Mouse (Mus musculus) cerebellum, adult 18-20 months (tissue): ENCODE results near the gene Dnaic1.

Source experiments
- DNase-seq, 2 experiments: peaks; one replicate each; pipeline ENCODE4 v3.0.0; 2021

Dnaic1 gene

GRCm38 (mm10) chr4:41573492-41573891 lies 3.9 kb downstream of the Dnaic1 start:
- no peak for DNase-seq

DNA sequence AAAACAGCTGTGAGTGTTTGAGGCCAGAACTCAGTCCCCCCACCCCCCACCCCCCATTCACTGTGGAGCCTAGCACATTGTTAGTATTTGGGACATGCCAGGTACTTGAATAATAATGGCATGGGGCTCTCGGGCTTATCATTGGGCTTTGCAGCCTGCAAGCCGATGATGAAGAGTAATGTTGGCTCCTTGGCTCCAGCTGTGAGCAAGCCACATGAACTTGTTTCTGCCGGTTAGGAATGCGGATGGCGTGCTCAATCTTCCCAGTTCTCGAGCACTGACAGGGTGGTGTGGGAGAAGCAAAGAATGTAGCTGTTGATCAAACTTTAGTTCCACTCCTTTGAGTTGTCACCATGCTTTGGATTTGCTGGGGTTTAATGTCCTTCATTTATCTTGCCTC lies 6.3 kb downstream of the Dnaic1 start:
- DNase-seq = no peak

DNA sequence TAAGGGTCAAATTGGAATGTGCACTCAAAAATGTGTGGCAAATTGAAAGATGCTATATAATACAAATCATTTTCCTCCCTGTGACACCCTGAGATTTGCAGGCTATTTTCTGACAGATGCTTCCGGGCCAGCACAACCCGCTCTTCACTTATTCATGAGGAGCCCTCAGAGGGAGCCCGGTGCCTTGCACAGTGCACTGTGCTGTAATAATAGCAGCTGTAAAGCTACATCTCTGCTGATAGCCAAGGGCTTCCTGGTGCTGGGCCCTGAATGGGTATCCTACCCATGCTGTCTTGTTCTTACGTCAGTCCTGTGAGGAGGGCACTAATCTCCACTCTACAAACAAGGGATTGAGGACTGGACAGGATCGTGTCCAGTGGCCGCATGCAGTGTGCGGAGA lies 13.8 kb downstream of the Dnaic1 start:
- no peak for DNase-seq

- no peak for DNase-seq
These were observed 33.2 kb downstream of the Dnaic1 start for GRCm38 (mm10) chr4:41602818-41603217.

GRCm38 (mm10) chr4:41604476-41605396 lies 35.2 kb downstream of the Dnaic1 start:
- DNase-seq = peak; percentile 82 to 88

GRCm38 (mm10) chr4:41606784-41607183 lies 37.2 kb downstream of the Dnaic1 start:
- no peak for DNase-seq

- DNase-seq = no peak
These were observed 40.4 kb downstream of the Dnaic1 start for GRCm38 (mm10) chr4:41609681-41610593.

DNA sequence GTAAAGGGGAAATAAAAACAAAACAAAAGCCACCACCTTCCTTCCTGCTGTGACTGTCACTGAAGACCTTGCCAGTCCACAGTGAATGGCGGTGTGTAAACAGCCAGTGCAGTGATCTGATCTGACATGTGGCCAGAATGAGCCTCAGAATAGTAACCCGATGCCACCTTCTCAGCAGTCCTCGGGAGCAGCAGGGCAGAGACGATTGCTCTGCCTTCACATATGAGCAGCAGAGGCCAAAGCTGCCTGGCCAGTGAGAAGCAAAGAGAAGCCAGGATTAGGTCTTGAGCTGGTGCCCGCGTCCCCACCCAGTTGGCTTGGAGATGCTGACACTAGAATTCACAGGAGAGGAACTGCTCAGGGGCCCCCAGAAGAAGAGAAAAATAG lies 41.0 kb downstream of the Dnaic1 start:
- no peak for DNase-seq

DNA sequence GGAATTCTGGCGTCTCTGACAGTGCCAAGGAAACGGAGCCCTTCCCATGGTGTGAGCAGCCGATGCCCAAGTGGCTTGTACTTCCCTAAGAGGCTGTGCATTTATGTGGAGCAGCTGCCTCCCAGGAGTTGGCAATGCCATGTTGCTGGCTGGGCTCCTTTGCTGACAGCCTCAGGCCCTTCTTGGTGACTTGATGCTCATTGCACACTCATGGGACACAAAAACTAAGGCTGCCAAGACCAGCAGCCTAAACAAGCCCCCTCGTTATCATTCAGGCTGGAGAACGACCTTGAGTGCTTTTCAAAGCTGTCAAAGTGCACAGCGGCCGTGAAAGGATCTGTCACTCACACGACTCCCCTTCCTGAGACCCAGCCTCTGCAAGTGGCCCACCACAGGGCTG lies 42.6 kb downstream of the Dnaic1 start:
- no peak for DNase-seq

GRCm38 (mm10) chr4:41614156-41614555 lies 44.6 kb downstream of the Dnaic1 start:
- DNase-seq = peak; percentile 87 to 91

- peak; percentile 45 to 60 for DNase-seq
These were observed 46.4 kb downstream of the Dnaic1 start for GRCm38 (mm10) chr4:41615661-41616599.

GRCm38 (mm10) chr4:41618916-41619746 lies 49.6 kb downstream of the Dnaic1 start:
- peak; percentile 83 to 91 for DNase-seq

GRCm38 (mm10) chr4:41622071-41622470 lies 52.5 kb downstream of the Dnaic1 start:
- no peak for DNase-seq

- no peak for DNase-seq
These were observed 58.8 kb downstream of the Dnaic1 start for GRCm38 (mm10) chr4:41628202-41628927.

DNA sequence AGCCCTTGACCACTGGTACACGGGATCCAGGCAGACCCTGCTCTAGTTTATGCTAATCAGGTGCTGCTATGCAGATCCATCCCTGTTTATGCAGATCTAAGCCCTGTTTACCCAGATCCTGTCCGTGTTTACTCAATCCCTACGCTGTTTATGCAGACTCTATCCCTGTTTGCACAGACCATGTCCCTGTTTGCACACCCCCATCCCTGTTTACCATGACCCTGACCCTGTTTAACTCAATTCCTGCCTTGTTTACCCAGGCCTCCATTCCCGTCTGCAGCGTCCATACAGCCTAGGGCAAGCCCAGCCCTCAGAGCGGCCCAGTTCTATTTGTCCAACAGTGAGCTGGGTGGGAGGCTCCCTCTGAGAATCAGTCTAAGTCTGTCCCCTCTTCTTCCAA lies 60.6 kb downstream of the Dnaic1 start:
- DNase-seq = no peak

DNA sequence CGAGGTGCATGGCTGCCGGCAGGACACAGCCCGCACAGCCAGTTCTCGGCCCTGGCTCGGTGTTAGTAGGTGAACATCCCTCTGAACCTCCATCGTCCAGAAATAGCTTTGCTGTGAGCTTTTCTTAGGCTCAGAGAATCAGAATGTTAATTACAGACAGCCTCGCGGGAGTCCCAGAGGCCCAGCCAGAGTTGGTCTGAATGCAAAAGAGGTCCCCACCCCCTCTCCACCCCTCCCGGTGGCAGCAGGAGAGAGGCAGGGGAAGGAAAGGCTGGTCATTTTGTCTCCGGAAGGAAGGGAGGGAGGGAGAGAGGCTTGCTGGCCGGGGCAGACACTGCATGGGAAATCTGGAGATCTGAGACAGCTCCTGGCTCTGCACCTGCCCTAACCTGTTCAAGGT lies 61.8 kb downstream of the Dnaic1 start:
- peak in 1 of 2 experiments; percentile 71 for DNase-seq

DNA sequence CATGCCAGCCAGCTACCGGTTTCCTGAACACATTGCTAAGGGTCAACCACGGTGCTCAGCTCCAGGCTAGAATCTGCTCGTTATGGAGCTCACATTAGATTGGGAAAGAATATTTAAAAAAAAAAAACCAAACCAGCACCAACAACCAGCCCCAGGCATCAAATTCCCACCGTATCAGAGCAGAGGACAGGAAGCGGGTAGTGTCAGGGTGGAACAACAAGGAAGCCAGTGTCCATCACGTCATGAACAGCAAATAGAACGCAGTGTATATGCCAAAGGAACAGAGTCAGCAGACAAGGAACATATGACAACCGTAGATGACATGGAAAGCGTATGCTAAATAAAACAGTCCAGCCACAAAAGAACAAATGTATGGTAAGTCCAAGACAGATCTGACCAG lies 63.4 kb downstream of the Dnaic1 start:
- DNase-seq = no peak

GRCm38 (mm10) chr4:41634631-41635030 lies 65.1 kb downstream of the Dnaic1 start:
- DNase-seq = no peak

- DNase-seq = no peak
These were observed 65.6 kb downstream of the Dnaic1 start for GRCm38 (mm10) chr4:41635224-41635623.

DNA sequence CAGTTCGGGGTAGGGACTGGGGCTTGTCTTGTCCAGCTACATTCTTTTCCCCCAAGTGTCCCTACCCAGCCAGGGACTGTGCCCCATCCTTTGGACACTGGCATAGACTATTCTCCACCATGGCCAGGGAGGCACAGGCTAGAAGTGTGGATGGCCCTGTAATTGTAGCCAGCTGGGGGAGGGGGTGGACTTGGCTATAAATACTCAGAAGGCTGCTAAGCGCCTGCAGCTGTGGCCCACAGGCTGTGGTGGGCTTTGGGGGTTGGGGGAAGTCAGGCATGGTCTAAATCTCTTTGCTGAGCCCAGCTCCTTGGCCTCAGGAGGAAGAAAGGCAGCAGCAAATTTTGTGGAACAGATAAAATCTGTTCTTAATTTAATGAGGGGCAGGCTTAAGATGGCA lies 66.3 kb downstream of the Dnaic1 start:
- DNase-seq = no peak

DNA sequence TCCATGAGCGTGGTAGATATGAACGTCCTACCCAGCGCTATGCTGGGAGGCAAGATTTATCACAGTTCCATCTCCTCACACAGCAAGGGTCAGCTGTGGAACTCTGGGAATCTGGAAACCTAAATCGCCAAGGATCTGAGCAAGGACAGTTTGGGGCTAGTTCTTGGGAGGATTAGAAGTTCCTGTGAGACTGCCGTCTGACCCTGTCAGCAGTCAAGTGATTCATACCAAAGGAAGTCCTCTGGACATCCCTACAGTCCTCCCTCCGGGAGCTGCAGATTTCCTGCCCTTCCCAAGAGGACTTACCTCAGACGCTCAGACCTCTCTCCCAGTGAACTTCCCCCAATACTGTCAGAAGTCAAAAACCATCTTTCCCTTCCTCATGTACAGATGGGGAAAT lies 66.8 kb downstream of the Dnaic1 start:
- no peak for DNase-seq
